Mouse (Mus musculus) WW6 (cell line): ENCODE data around the gene Slc25a19.

Experiments
- DNase-seq: peaks from one replicate; pipeline ENCODE4 v3.0.0-alpha.2; 2013; ENCODE audit warnings: low read depth, low spot score

The Slc25a19 gene

GRCm38 (mm10) chr11:115640978-115641663 lies 13.0 kb upstream of the Slc25a19 start:
- no peak for DNase-seq

- DNase-seq: no peak
Observed at GRCm38 (mm10) chr11:115640311-115640828, 12.3 kb upstream of the Slc25a19 start.

GRCm38 (mm10) chr11:115639540-115639939 lies 11.4 kb upstream of the Slc25a19 start:
- DNase-seq: no peak

GRCm38 (mm10) chr11:115638498-115639409 lies 10.7 kb upstream of the Slc25a19 start:
- no peak for DNase-seq

- no peak for DNase-seq
Observed at GRCm38 (mm10) chr11:115636960-115637359, 8.9 kb upstream of the Slc25a19 start.

- no peak for DNase-seq
Observed at GRCm38 (mm10) chr11:115635484-115635883, 7.4 kb upstream of the Slc25a19 start.

GRCm38 (mm10) chr11:115635041-115635440 lies 6.9 kb upstream of the Slc25a19 start:
- no peak for DNase-seq

- DNase-seq: no peak
Observed at GRCm38 (mm10) chr11:115634109-115634508, 6.0 kb upstream of the Slc25a19 start.

GRCm38 (mm10) chr11:115632862-115633261 lies 4.8 kb upstream of the Slc25a19 start:
- no peak for DNase-seq

GRCm38 (mm10) chr11:115632247-115632646 lies 4.2 kb upstream of the Slc25a19 start:
- DNase-seq: no peak

GRCm38 (mm10) chr11:115631505-115631890 lies 3.4 kb upstream of the Slc25a19 start:
- DNase-seq: no peak

- DNase-seq: no peak
Observed at GRCm38 (mm10) chr11:115630532-115631504, 2.7 kb upstream of the Slc25a19 start.

- DNase-seq: no peak
Observed at GRCm38 (mm10) chr11:115629734-115630531, 1.8 kb upstream of the Slc25a19 start.

GRCm38 (mm10) chr11:115628465-115629101 lies 488 bp upstream of the Slc25a19 start:
- no peak for DNase-seq

GRCm38 (mm10) chr11:115626824-115627616 lies 1.1 kb downstream of the Slc25a19 start:
- no peak for DNase-seq

GRCm38 (mm10) chr11:115625877-115626276 lies 2.2 kb downstream of the Slc25a19 start:
- DNase-seq: no peak

- DNase-seq: no peak
Observed at GRCm38 (mm10) chr11:115623487-115624070, 4.5 kb downstream of the Slc25a19 start.

GRCm38 (mm10) chr11:115619949-115620348 lies 8.1 kb downstream of the Slc25a19 start:
- no peak for DNase-seq
